In the genomic region with DNA sequence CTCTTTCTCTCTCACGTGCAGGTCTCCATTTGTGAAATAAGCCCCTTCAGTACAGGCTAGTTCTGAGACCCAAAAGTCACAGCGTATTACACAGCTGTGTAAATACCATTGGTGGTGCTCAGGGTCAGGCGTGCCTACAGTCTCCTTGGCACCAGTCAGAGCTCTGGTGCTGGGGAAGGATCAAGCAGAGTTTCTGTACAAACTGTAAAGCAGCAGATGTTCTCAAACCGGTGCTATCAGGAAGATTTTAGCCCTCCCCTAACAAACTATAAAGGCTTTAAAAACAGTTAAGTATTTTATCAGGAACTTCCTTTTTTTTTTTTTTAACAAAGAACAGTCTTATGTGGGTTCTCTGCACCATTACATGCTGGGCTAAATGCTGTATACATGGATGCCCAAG, we compare ENCODE assay signal across 23 mouse cellular contexts. TPM values are rescaled to one million over a fixed set of nuclear protein-coding genes. Genes with fewer than 3 reads are reported as not detected.
"Had no signal": no experiment of that assay in that cellular context is flagged by ENCODE, and none has a peak within 500 bp of the region (broad histone marks: within the 10 kb centered on the region; RNA-seq: fewer than 3 reads in every experiment).

No protein-coding gene starts in this region.

- H3K4me2 ChIP-seq: liver, embryonic 12.5 days; midbrain, embryonic 12.5 days; neural tube, embryonic 13.5 days; neural tube, embryonic 15.5 days had no signal

- DNase-seq: lung, adult 2 months; lung, postnatal 14 days; lung, postnatal 4 days; midbrain, embryonic 14.5 days; retina, postnatal 1 day; right cerebral cortex, adult 18-20 months; right cerebral cortex, postnatal 25 days; right cerebral cortex, postnatal 4 days; spleen, adult 18-20 months; thymus, adult 2 months; thymus, postnatal 14 days; thymus, postnatal 36 days had no signal

- H3K4me1 ChIP-seq: liver, embryonic 12.5 days; midbrain, embryonic 10.5 days; midbrain, embryonic 12.5 days; neural tube, embryonic 13.5 days had no signal

- H3K4me3 ChIP-seq: liver, embryonic 12.5 days; midbrain, embryonic 10.5 days; midbrain, embryonic 12.5 days; myocyte; neural tube, embryonic 13.5 days; neural tube, embryonic 15.5 days had no signal

- H3K9ac ChIP-seq: liver, embryonic 12.5 days; liver, embryonic 14.5 days; midbrain, embryonic 12.5 days; neural tube, embryonic 13.5 days; neural tube, embryonic 15.5 days had no signal

- H3K9me3 ChIP-seq: liver, embryonic 12.5 days; midbrain, embryonic 10.5 days; midbrain, embryonic 12.5 days; neural tube, embryonic 13.5 days; neural tube, embryonic 15.5 days had no signal

- H3K27me3 ChIP-seq: liver, embryonic 12.5 days; neural tube, embryonic 15.5 days had no signal

- H3K36me3 ChIP-seq: liver, embryonic 12.5 days; midbrain, embryonic 10.5 days; midbrain, embryonic 12.5 days; neural tube, embryonic 13.5 days; neural tube, embryonic 15.5 days had no signal

- H3K27ac ChIP-seq: liver, embryonic 12.5 days; liver, embryonic 14.5 days; midbrain, embryonic 10.5 days; midbrain, embryonic 12.5 days; neural tube, embryonic 13.5 days; neural tube, embryonic 15.5 days had no signal

- ATAC-seq: liver, embryonic 12.5 days; lung, postnatal 0 days; midbrain, embryonic 16.5 days had no signal

RNA-seq across cellular contexts. Expression of gene Plekhs1, which starts 1.3 kb away (rescaled TPM):
- total RNA-seq: megakaryocyte-erythroid progenitor cell, adult 5-6 weeks had no signal
- polyA plus RNA-seq: liver, embryonic 12.5 days; liver, embryonic 16.5 days; midbrain, embryonic 10.5 days had no signal
